Mouse (Mus musculus) Patski (cell line): ENCODE measurements around the gene Slc25a22. TPM values are rescaled to one million over a fixed set of nuclear protein-coding genes. Genes with fewer than 3 reads are reported as not detected.
A peak's percentile ranks its signal among the peaks of the same experiment; 100 is the strongest.

ENCODE experiments used
- ATAC-seq: fragments of 100-300 bp; one replicate; pipeline ENCODE4 v1.8.0; 2021
- CTCF ChIA-PET: fragments of 350-600 bp; sonication (Branson Sonifier 250); formaldehyde crosslinking; loops from one replicate; lab custom pipeline; 2022; ENCODE audit warnings: inconsistent platforms; lab: Charles Lee
- POLR2A ChIA-PET: fragments of 350-600 bp; sonication (Branson Sonifier 250); formaldehyde crosslinking; loops from one replicate; lab custom pipeline; 2022; ENCODE audit warnings: antibody characterized with exemption, inconsistent platforms; lab: Charles Lee
- DNase-seq: peaks from one replicate; pipeline ENCODE4 v3.0.0-alpha.2; 2011; ENCODE audit warnings: low read depth, low spot score
- H3K27me3 ChIP-seq: fragments of 371-371 bp; one replicate; pipeline ENCODE4 v1.5.1; 2021
- CTCF ChIP-seq: fragments of 100-300 bp; IDR thresholded peaks from one replicate; pipeline ENCODE4 v1.5.1; 2021
- in situ Hi-C: fragments of 300-500 bp; cut with MboI; formaldehyde crosslinking; loops from 3 replicates; pipeline ENCODE4 v1.11.1; 2018; ENCODE audit warnings: low pct_unique_long_range_greater_than_20kb, mixed read lengths
- polyA plus RNA-seq: library from polyadenylated mRNA; unstranded; gene quantifications from one replicate; pipeline ENCODE4 v1.2.3, GENCODE M21; 2021

Slc25a22 gene
- polyA plus RNA-seq, 1 experiment from 2014 or later, result 20.6 TPM

GRCm38 (mm10) chr7:141468522-141469211 lies 31.0 kb upstream of the Slc25a22 start:
- DNase-seq (no peak), ATAC-seq (peak; percentile 61)
- ChIA-PET CTCF (interaction anchor here (0.7 to 3.7 kb wide), 9 partner anchors 9 to 202 kb away, joined by 3 to 16 read pairs (median 4); no protein-coding TSS in a partner anchor), POLR2A (interaction anchor here (0.7 to 5.2 kb wide), 9 partner anchors 10 to 252 kb away, joined by 3 to 64 read pairs (median 3); partner anchors contain the start of genes Pnpla2 and Rplp2)
- TF ChIP-seq CTCF, result no peak
- in situ Hi-C loops, result loop anchor here (25.0 kb wide), 1 partner anchor 919 kb away; the partner anchor contains the start of genes Ctsd and Gm49369
- no peaks in the 10 kb centered on the region for H3K27me3 ChIP-seq

- ATAC-seq, result no peak
- ChIA-PET CTCF (interaction anchor here (1.1 to 3.7 kb wide), 6 partner anchors 9 to 57 kb away, joined by 3 to 16 read pairs (median 12); no protein-coding TSS in a partner anchor), POLR2A (interaction anchor here (0.6 to 5.2 kb wide), 10 partner anchors 11 to 252 kb away, joined by 3 to 64 read pairs (median 3); partner anchors contain the start of genes Pnpla2 and Rplp2)
- no peak for TF ChIP-seq CTCF
- no peak for DNase-seq
- in situ Hi-C loops, result loop anchor here (25.0 kb wide), 1 partner anchor 919 kb away; the partner anchor contains the start of genes Ctsd and Gm49369
- no peaks in the 10 kb centered on the region for H3K27me3 ChIP-seq
These were observed 30.5 kb upstream of the Slc25a22 start for GRCm38 (mm10) chr7:141468164-141468521.

- in situ Hi-C loops, result loop anchor here (25.0 kb wide), 1 partner anchor 920 kb away; the partner anchor contains the start of genes Ctsd and Gm49369
- DNase-seq, result no peak
- ATAC-seq, result peak; percentile 53
- POLR2A ChIA-PET, result interaction anchor here (0.6 to 5.2 kb wide), 10 partner anchors 11 to 251 kb away, joined by 3 to 64 read pairs (median 3); partner anchors contain the start of genes Pnpla2 and Rplp2
- CTCF ChIA-PET, result interaction anchor here (1.0 to 3.7 kb wide), 6 partner anchors 9 to 58 kb away, joined by 3 to 16 read pairs (median 8); no protein-coding TSS in a partner anchor
- TF ChIP-seq CTCF, result no peak
- H3K27me3 ChIP-seq, result no peaks in the 10 kb centered on the region
These were observed 29.7 kb upstream of the Slc25a22 start, which contains the start of gene Cd151 for GRCm38 (mm10) chr7:141467230-141468030. Cd151 (plus strand) TSS chr7:141467392.

- no peaks in the 10 kb centered on the region for H3K27me3 ChIP-seq
- no peak for DNase-seq
- no peak for TF ChIP-seq CTCF
- POLR2A ChIA-PET, result interaction anchor here (0.9 to 5.2 kb wide), 5 partner anchors 10 to 75 kb away, joined by 3 to 64 read pairs (median 4); partner anchors contain the start of gene Pnpla2
- no peak for ATAC-seq
- CTCF ChIA-PET, result interaction anchor here (1.0 to 3.7 kb wide), 4 partner anchors 8 to 59 kb away, joined by 3 to 16 read pairs (median 4); no protein-coding TSS in a partner anchor
- in situ Hi-C loops, result loop anchor here (25.0 kb wide), 1 partner anchor 921 kb away; the partner anchor contains the start of genes Ctsd and Gm49369
These were observed 29.0 kb upstream of the Slc25a22 start for GRCm38 (mm10) chr7:141466607-141467148.

- ChIA-PET CTCF (interaction anchor here (1.0 to 3.7 kb wide), 3 partner anchors 9 to 59 kb away, joined by 3 to 16 read pairs (median 6); no protein-coding TSS in a partner anchor), POLR2A (interaction anchor here (0.9 to 3.6 kb wide), 5 partner anchors 9 to 75 kb away, joined by 3 to 47 read pairs (median 3); partner anchors contain the start of genes Pnpla2, Polr2l and Tspan4)
- in situ Hi-C loops, result loop anchor here (25.0 kb wide), 1 partner anchor 921 kb away; the partner anchor contains the start of genes Ctsd and Gm49369
- H3K27me3 ChIP-seq, result no peaks in the 10 kb centered on the region
- no peak for DNase-seq
- TF ChIP-seq CTCF, result no peak
- no peak for ATAC-seq
These were observed 28.3 kb upstream of the Slc25a22 start for GRCm38 (mm10) chr7:141466045-141466394.

GRCm38 (mm10) chr7:141465388-141466044 lies 27.8 kb upstream of the Slc25a22 start:
- ChIA-PET POLR2A (interaction anchor here (1.1 to 1.3 kb wide), 2 partner anchors 9 to 10 kb away, joined by 3 to 4 read pairs; partner anchors contain the start of genes Polr2l and Tspan4), CTCF (no interaction called here)
- no peak for DNase-seq
- no peak for TF ChIP-seq CTCF
- no peak for ATAC-seq
- in situ Hi-C loops, result loop anchor here (25.0 kb wide), 1 partner anchor 922 kb away; the partner anchor contains the start of genes Ctsd and Gm49369
- no peaks in the 10 kb centered on the region for H3K27me3 ChIP-seq

GRCm38 (mm10) chr7:141464603-141465201 lies 27.0 kb upstream of the Slc25a22 start:
- no peak for ATAC-seq
- in situ Hi-C loops, result loop anchor here (25.0 kb wide), 1 partner anchor 923 kb away; the partner anchor contains the start of genes Ctsd and Gm49369
- POLR2A ChIA-PET, result interaction anchor here (1.1 to 1.3 kb wide), 2 partner anchors 8 to 11 kb away, joined by 3 to 4 read pairs; partner anchors contain the start of genes Polr2l and Tspan4
- H3K27me3 ChIP-seq, result no peaks in the 10 kb centered on the region
- DNase-seq, result no peak
- TF ChIP-seq CTCF, result no peak
- CTCF ChIA-PET, result no interaction called here

- no peak for TF ChIP-seq CTCF
- H3K27me3 ChIP-seq, result no peaks in the 10 kb centered on the region
- no peak for DNase-seq
- POLR2A ChIA-PET, result no interaction called here
- CTCF ChIA-PET, result interaction anchor here (0.8 kb wide), 1 partner anchor 17 kb away, joined by 3 read pairs; no protein-coding TSS in a partner anchor
- ATAC-seq, result no peak
- in situ Hi-C loops, result loop anchor here (25.0 kb wide), 1 partner anchor 923 kb away; the partner anchor contains the start of genes Ctsd and Gm49369
These were observed 26.3 kb upstream of the Slc25a22 start for GRCm38 (mm10) chr7:141463824-141464602.
